Mouse (Mus musculus): Measurements from ENCODE around the gene Ifitm1.

DNA sequence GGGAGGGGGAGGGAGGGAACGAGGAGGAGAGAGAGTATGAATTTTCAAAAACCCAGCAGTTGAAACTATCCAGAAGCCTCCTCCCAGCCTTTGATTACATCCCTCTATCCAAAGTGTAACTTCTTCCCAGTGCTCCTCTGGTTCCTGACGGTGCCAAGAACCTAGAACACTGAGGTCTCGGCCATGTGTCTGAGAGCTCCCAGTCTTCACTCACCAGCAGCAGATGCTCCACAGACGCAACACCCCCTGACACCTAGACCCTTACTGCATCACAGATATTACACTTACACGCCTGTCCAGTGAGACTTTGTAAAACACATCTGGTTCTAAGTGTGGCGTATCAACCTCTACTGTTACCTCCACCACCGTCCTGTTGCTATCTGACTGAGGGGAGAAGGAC is 14.6 kb upstream of the Ifitm1 start:
- TF ChIP-seq EP300 (IDR thresholded peaks at IDR 0.05; ENCODE audit: low read depth in 1 of 2, low read length in 2 of 2) (no peak), POLR2A (IDR thresholded peaks at IDR 0.05; ENCODE audit: control insufficient read depth in 1 of 2, insufficient read depth in 1 of 2, low read depth in 1 of 2, low read length in 2 of 2, poor library complexity in 1 of 2) (no peak), ETS1 (IDR thresholded peaks at IDR 0.05; ENCODE audit: low read depth, low read length) (no peak), CTCF (IDR thresholded peaks at IDR 0.05 in 2 of 3, conservative IDR thresholded peaks at IDR 0.05 in 1 of 3; ENCODE audit: control insufficient read depth in 1 of 3, insufficient read depth in 1 of 3, low read depth in 2 of 3, low read length in 3 of 3, poor library complexity in 1 of 3, severe bottlenecking in 1 of 3) (no peak), MAFK (IDR thresholded peaks at IDR 0.05; ENCODE audit: borderline replicate concordance, low read depth, low read length) (no peak), NELFE (IDR thresholded peaks at IDR 0.05; ENCODE audit: low read depth, low read length) (no peak), ZC3H11A (IDR thresholded peaks at IDR 0.05; ENCODE audit: low read depth, low read length) (no peak), KAT2A (conservative IDR thresholded peaks at IDR 0.05; ENCODE audit: low read depth, low read length) (no peak), MEF2A (IDR thresholded peaks at IDR 0.05; ENCODE audit: extremely low read depth, insufficient replicate concordance, low read depth, low read length, poor library complexity, severe bottlenecking) (no peak), RCOR1 (IDR thresholded peaks at IDR 0.05; ENCODE audit: low read depth, low read length) (no peak), BHLHE40 (IDR thresholded peaks at IDR 0.05; ENCODE audit: borderline replicate concordance, low read depth, low read length) (no peak), POLR2AphosphoS2 (IDR thresholded peaks at IDR 0.05; ENCODE audit: low read length) (no peak), TBP (IDR thresholded peaks at IDR 0.05; ENCODE audit: low read depth, low read length) (no peak), MAX (IDR thresholded peaks at IDR 0.05; ENCODE audit: low read length) (no peak)
